Mouse (Mus musculus) myocyte (in vitro differentiated cells): ENCODE results near the gene Otop2.

Experiments used
- CEBPB ChIP-seq: IDR thresholded peaks from 2 replicates; pipeline ENCODE4 v1.6.1; 2011; ENCODE audit warnings: mild to moderate bottlenecking, moderate library complexity; ENCODE audit not compliant: poor library complexity, insufficient read depth, severe bottlenecking
- MAX ChIP-seq: IDR thresholded peaks from one replicate; pipeline ENCODE4 v1.6.1; 2011; ENCODE audit warnings: low read depth, mild to moderate bottlenecking, control low read depth
- POLR2A ChIP-seq: IDR thresholded peaks from one replicate; pipeline ENCODE4 v1.6.1; 2011; ENCODE audit warnings: low read depth, mild to moderate bottlenecking, control low read depth, moderate library complexity; ENCODE audit not compliant: insufficient read length
- POLR2AphosphoS2 ChIP-seq: IDR thresholded peaks from one replicate; pipeline ENCODE4 v1.6.1; 2011; ENCODE audit warnings: low read depth, control low read depth; ENCODE audit not compliant: insufficient read length
- SRF ChIP-seq: IDR thresholded peaks from one replicate; pipeline ENCODE4 v1.6.1; 2011; ENCODE audit warnings: low read depth; ENCODE audit not compliant: control insufficient read depth, insufficient read length
- TCF12 ChIP-seq: IDR thresholded peaks from one replicate; pipeline ENCODE4 v1.6.1; 2011; ENCODE audit warnings: mild to moderate bottlenecking, control low read depth; ENCODE audit not compliant: poor library complexity, insufficient read depth, severe bottlenecking
- TCF3 ChIP-seq: IDR thresholded peaks from one replicate; pipeline ENCODE4 v1.6.1; 2011; ENCODE audit warnings: low read depth, control low read depth; ENCODE audit not compliant: insufficient read length
- USF1 ChIP-seq: IDR thresholded peaks from one replicate; pipeline ENCODE4 v1.6.1; 2011; ENCODE audit warnings: low read depth, mild to moderate bottlenecking, control low read depth, moderate library complexity

DNA sequence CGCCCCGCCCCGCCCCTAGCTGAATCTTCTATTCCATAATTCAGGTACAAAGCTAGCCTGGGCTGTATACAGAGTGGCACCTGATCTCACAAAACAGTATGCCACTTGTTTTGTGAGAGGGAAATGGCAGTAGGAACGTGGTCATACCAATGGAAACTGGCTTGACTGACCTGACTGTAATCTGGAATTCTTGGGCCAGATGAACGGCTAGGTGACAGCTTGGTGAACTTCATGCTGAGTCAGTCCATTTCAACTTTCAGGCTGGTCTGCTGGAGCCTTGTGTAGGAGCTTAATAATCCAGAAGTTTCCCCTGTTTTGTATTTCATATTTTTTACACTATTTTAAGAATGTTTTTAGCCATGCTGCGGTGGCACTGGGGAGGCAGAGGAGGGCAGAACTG is 28.8 kb upstream of the Otop2 start:
- TF ChIP-seq POLR2A (no peak), USF1 (no peak), TCF3 (no peak), POLR2AphosphoS2 (no peak), SRF (no peak), CEBPB (no peak), MAX (no peak), TCF12 (no peak)
